Mouse (Mus musculus): ENCODE results near the gene Ctsd. TPM values are rescaled to one million over a fixed set of nuclear protein-coding genes. Genes with fewer than 3 reads are reported as not detected.

Gene Ctsd
- total and polyA plus RNA-seq, 2 experiments from 2014 or later: 338 to 366 TPM

DNA sequence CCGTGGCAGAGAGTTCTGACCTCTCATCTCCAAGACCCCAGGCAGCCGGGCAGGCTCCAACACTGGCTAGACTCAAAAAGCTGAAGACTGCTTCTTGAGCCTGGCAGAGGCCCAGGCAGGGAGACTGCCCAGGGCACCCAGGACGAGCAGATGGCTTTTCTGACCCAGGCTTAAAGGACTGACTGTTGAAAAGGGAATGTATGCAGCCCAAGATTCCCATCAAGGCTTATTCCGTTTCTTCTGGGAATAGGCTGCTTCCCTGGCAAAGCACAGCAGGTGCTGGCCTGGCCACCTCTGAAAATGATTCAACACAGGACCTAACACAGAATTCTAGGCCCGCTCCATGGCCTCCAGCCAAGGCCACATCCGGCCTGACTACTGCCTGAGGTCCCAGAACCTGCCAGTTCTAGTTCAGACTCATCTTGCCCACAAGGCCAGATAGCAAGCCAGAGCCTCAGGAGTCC, 12.5 kb downstream of the Ctsd start:
- no peak overlapping the region for H3K9ac ChIP-seq
- 0 out of 2 replicates have a peak, but pooled peaks cover 6% of the 10 kb centered on the region for H3K4me1 ChIP-seq (ENCODE audit: insufficient read depth)
- 0 out of 2 replicates have a peak, but pooled peaks cover 7% of the 10 kb centered on the region for H3K27me3 ChIP-seq (ENCODE audit: insufficient read depth, low read length)
- peaks cover 53% of the 10 kb centered on the region for H3K36me3 ChIP-seq (ENCODE audit: insufficient read depth)
- no peak overlapping the region for H3K27ac ChIP-seq (ENCODE audit: low read depth, low read length)
- no peaks in the 10 kb centered on the region for H3K9me3 ChIP-seq (ENCODE audit: low read length)
- H3K4me3 ChIP-seq (ENCODE audit: low read depth, low read length): no peak overlapping the region
- DNase-seq (no peak), ATAC-seq (no peak)
- 75% methylated on average over 6 of the region's 6 CpGs for WGBS
- no peak for TF ChIP-seq CTCF (IDR thresholded peaks at IDR 0.05; ENCODE audit: low read depth)
- no peak overlapping the region for H3K4me2 ChIP-seq (ENCODE audit: low read depth)

DNA sequence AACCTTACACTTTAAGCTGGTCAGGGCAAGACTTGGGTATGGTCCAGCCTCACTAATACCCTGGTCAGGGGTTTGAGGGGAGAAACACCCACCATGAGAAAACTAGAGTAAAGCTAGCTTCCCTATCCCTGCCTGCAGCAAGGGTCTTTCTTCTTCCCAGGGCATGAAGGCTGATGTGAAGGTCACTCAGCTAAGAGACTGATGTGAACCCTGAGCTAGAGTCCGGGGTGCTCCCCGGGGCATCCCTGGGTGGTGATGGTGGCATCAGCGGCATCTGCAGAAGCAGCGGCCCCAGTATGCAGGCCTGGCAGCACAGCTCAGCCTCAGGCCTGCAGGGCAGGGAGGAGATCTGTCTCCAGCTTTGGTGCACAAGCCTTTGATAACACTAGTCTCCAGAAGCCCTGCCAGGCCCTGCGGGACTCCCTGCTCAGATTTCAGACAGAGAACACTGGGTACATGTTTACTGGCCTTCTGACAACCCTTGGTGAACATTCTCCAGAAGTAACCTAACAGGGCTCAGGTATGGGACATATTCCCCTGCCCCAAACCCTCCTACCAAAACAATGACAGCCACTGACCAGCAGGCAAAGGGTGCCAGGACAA, 13.3 kb downstream of the Ctsd start:
- WGBS: 98% methylated on average over 5 of the region's 5 CpGs
- no peak for TF ChIP-seq CTCF (IDR thresholded peaks at IDR 0.05; ENCODE audit: low read depth)
- H3K4me2 ChIP-seq (ENCODE audit: low read depth): no peak overlapping the region
- H3K4me3 ChIP-seq (ENCODE audit: low read depth, low read length): no peak overlapping the region
- 0 out of 2 replicates have a peak, but pooled peaks cover 7% of the 10 kb centered on the region for H3K27me3 ChIP-seq (ENCODE audit: insufficient read depth, low read length)
- peaks cover 45% of the 10 kb centered on the region for H3K36me3 ChIP-seq (ENCODE audit: insufficient read depth)
- ATAC-seq: no peak
- DNase-seq: no peak
- 0 out of 2 replicates have a peak, but pooled peaks cover 6% of the 10 kb centered on the region for H3K4me1 ChIP-seq (ENCODE audit: insufficient read depth)
- no peaks in the 10 kb centered on the region for H3K9me3 ChIP-seq (ENCODE audit: low read length)
- H3K9ac ChIP-seq: no peak overlapping the region
- no peak overlapping the region for H3K27ac ChIP-seq (ENCODE audit: low read depth, low read length)

DNA sequence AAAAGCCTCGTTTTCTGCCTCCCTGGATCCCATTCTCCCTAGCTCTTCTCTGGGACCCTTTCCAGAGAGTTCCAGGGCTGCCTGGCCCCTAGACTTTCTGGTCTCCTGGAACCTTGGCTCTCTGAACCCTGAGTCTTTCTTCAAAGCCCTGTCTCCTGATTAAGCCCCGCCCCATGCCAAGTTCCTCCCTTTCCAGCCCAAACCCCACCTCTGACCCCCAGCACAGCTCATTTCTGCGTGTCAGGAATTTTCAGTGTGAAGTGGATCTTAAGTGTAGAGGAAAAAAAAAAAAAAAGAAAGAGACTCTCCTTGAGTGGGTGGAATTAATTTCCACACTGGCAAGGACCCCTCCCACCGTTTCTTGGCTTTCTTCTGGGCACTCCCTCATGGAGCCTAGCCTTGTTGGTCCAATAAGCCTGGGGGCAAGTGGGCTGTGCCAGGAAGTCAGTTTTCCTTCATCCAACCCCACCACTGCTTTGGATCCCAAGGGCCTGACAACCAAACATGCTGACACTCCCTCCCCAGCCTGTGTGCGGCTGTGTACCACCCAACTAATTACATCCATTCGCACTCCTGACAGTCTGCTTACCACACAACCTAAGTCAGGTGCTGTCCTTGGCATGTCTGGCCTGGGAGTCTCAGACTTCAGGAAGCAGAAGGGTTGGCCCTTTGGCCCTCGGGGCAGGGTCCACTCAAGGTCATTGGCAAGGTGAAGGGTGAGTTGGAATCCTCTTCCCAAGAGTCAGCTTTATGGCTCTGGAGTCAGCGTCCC, 14.0 kb downstream of the Ctsd start, which contains the start of gene Ifitm10:
Ifitm10 (minus strand) TSS at position 113 of the 772 bp plus-strand sequence.
- H3K36me3 ChIP-seq (ENCODE audit: insufficient read depth): peaks cover 39% of the 10 kb centered on the region
- DNase-seq (no peak), ATAC-seq (no peak)
- 0 out of 2 replicates have a peak, but pooled peaks cover 7% of the 10 kb centered on the region for H3K27me3 ChIP-seq (ENCODE audit: insufficient read depth, low read length)
- H3K9ac ChIP-seq: no peak within 1 kb of the TSS
- H3K4me1 ChIP-seq (ENCODE audit: insufficient read depth): 0 out of 2 replicates have a peak, but pooled peaks cover 6% of the 10 kb centered on the region
- TF ChIP-seq CTCF (IDR thresholded peaks at IDR 0.05; ENCODE audit: low read depth): no peak
- H3K27ac ChIP-seq (ENCODE audit: low read depth, low read length): no peak within 1 kb of the TSS
- WGBS: 75% methylated on average over 8 of the region's 8 CpGs
- H3K4me2 ChIP-seq (ENCODE audit: low read depth): 0 out of 2 replicates have a peak within 1 kb of the TSS, but pooled peaks have one; percentile 85
- H3K4me3 ChIP-seq (ENCODE audit: low read depth, low read length): no peak within 1 kb of the TSS
- H3K9me3 ChIP-seq (ENCODE audit: low read length): no peaks in the 10 kb centered on the region

DNA sequence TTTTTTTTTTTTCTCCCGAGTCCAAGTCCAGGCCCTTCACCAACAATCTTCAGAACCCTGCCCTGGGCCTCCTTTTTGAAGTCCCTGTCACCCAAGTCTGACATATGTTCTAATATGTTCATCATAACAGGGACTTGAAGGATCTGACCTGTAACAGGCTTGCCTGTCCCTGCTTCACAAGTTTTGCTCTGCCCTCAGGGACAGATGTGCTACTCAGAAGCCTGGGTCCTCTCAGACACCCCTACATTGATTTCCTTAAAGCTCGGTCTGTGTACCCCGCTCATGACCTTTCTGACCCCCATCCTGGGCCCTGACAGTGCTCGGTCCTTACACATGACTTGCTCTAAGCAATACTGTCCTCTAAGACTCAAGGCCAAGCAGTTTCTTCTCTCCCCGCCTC, 14.8 kb downstream of the Ctsd start:
- Histone ChIP-seq H3K4me2 (ENCODE audit: low read depth) (no peak overlapping the region), H3K36me3 (ENCODE audit: insufficient read depth) (peaks cover 31% of the 10 kb centered on the region), H3K4me3 (ENCODE audit: low read depth, low read length) (no peak overlapping the region), H3K9ac (no peak overlapping the region), H3K9me3 (ENCODE audit: low read length) (no peaks in the 10 kb centered on the region), H3K4me1 (ENCODE audit: insufficient read depth) (0 out of 2 replicates have a peak, but pooled peaks cover 6% of the 10 kb centered on the region), H3K27ac (ENCODE audit: low read depth, low read length) (no peak overlapping the region), H3K27me3 (ENCODE audit: insufficient read depth, low read length) (0 out of 2 replicates have a peak, but pooled peaks cover 7% of the 10 kb centered on the region)
- TF ChIP-seq CTCF (IDR thresholded peaks at IDR 0.05; ENCODE audit: low read depth): no peak
- 82% methylated on average over 5 of the region's 5 CpGs for WGBS
- ATAC-seq: no peak
- DNase-seq: no peak

DNA sequence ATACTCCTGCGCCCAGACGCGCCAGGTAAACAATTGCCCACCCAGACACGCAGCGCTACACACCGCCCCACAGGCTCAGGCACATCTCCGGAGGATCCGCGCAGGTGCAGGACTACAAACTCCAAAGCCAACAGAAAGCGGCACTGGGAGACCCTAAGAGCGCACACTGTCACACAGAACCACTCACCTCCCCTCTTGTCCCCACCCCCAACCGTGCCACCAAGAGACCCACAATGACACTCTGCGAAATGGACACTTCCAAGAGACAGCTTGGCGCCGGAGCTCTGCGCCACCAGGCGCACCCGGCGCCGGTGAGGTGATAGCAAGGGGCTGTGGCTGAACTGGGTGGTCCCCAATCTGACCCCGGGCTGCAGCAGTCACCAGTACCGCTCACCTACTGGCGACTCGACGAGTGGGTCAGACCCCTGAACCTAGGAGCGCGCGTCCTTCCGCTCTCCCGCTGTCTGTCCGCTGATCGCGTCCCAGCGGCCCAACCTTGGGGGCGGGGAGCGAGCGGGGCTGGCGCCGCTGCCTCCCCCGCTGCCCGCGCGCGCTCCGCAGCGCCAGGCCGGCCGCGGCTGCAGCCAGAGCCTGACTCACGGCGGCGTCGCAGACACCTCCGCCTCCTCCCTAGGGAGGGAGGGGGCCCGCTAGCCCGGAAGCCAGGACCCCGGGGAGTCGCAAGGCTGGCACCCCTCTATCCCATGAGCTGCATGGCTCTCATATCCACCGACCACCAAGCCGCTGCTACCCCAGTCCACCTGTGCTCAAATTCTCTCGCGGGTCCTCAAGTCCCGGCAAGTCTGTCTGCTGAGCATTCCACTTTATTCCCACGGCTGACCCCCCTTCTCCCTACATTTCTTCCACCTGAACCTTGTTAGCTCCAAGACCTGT, 15.8 kb downstream of the Ctsd start:
- 0 out of 2 replicates have a peak, but pooled peaks cover 6% of the 10 kb centered on the region for H3K4me1 ChIP-seq (ENCODE audit: insufficient read depth)
- no peaks in the 10 kb centered on the region for H3K9me3 ChIP-seq (ENCODE audit: low read length)
- DNase-seq (no peak), ATAC-seq (peak; percentile 46)
- H3K9ac ChIP-seq: peak overlapping the region; percentile 39
- TF ChIP-seq CTCF (IDR thresholded peaks at IDR 0.05; ENCODE audit: low read depth): no peak
- WGBS: 2% methylated on average over 58 of the region's 64 CpGs
- H3K4me3 ChIP-seq (ENCODE audit: low read depth, low read length): peak overlapping the region; percentile 44
- no peak overlapping the region for H3K27ac ChIP-seq (ENCODE audit: low read depth, low read length)
- 0 out of 2 replicates have a peak, but pooled peaks cover 7% of the 10 kb centered on the region for H3K27me3 ChIP-seq (ENCODE audit: insufficient read depth, low read length)
- peak overlapping the region; percentile 85 for H3K4me2 ChIP-seq (ENCODE audit: low read depth)
- peaks cover 20% of the 10 kb centered on the region for H3K36me3 ChIP-seq (ENCODE audit: insufficient read depth)

DNA sequence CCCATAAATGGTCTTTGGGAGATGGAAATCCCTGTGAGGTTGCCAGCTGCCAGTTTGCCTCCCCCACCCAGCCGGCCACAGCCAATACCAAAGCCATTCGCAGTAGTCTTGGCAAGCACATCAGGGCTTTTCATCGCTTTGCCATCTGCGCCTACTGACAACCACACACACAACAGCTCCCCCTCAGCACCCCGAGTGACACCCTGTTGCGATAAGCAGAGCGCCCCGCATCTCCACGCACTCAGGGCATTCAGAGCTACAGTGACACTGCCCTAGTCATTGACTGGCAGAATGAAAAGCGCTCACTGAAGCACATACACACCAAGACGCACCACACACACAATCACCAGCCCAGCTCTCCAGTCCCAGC, 16.5 kb downstream of the Ctsd start:
- Histone ChIP-seq H3K9ac (peak overlapping the region; percentile 39; the same call in 1 of the 2 replicates), H3K4me1 (ENCODE audit: insufficient read depth) (0 out of 2 replicates have a peak, but pooled peaks cover 6% of the 10 kb centered on the region), H3K27ac (ENCODE audit: low read depth, low read length) (no peak overlapping the region), H3K4me3 (ENCODE audit: low read depth, low read length) (peak overlapping the region; percentile 44), H3K36me3 (ENCODE audit: insufficient read depth) (peaks cover 14% of the 10 kb centered on the region), H3K27me3 (ENCODE audit: insufficient read depth, low read length) (0 out of 2 replicates have a peak, but pooled peaks cover 7% of the 10 kb centered on the region), H3K4me2 (ENCODE audit: low read depth) (peak overlapping the region; percentile 85), H3K9me3 (ENCODE audit: low read length) (no peaks in the 10 kb centered on the region)
- TF ChIP-seq CTCF (IDR thresholded peaks at IDR 0.05; ENCODE audit: low read depth): no peak
- peak; percentile 65 for DNase-seq
- peak; percentile 73 for ATAC-seq
- WGBS: 27% methylated on average over 11 of the region's 11 CpGs
